Mouse (Mus musculus): ENCODE results near the gene Pbrm1. TPM values are rescaled to one million over a fixed set of nuclear protein-coding genes. Genes with fewer than 3 reads are reported as not detected.

Pbrm1 gene
- 34.9 TPM for polyA plus RNA-seq (2017; shearing (Covaris generic))

DNA sequence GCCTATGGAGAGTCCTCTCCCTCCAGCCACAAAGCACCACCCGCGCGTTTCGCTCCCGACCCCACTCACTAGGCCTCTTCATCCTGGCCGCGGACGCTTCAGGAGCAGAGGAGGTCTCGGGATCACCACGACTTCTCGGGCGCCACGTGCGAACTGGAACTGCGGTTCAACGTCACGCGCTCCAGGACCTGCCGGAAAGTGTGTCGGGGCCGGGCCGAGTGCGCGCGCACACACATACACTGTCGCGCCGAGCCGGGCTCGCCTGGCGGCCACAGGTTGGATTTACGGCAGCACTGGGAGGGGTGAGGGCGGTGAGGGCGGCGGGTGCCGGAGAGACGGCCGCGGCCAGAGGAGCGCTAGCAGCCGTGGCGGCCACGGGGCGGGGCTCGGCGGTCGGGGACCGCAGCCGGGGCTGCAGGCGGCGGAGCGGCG is at the start of gene Pbrm1, which contains the start of gene Gnl3:
Gene Pbrm1, plus strand, starts transcription at position 279 of the 432 bp plus-strand sequence.
Gene Gnl3, minus strand, starts transcription at position 293 of the 432 bp plus-strand sequence.

DNA sequence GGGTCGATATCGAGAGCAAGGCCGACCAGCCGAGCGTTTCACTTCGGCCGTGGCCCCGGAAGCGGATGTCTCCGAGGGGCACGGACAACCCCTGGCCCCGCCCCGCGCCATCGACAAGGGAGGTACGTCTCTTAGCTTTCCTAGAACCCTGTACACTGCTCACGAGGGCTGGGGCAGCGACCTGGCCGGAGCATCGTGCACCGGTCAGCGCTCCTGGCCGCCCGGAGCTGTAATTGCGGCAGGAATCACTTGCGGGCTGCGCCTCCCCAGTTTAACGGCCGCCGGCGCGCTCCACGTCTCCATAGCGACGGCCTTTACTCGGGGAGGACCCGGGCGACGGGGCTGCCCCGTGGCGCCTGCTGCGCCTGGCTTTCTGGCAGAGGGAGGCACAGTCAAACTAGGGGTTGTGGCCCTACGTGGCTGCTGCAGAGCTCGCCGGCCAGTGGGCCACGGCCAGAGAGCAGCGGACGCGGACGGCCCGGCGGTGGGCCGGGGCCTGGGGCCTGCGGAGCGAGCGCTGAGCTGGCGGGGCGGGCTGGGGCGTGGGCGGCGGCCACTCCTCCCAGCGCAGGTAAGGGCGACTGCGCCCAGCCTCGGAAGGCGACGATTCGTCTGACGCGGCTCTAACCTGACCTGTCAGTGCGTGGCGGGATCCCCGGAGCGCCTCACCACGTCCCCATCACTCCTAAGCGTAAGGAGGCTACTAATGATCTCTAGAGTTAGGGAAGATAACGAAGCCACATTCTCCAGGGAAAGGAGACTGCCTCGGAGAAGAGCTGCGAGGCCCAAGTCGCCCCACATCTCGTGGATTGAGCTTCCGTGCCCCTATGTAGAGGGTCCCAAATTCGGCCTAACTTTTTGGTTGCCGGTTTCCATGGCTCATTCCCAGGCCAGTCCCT is 17.4 kb upstream of the Pbrm1 start, which contains the start of the genes Glt8d1 and Spcs1:
Gene Glt8d1, plus strand, starts transcription at position 94 of the 899 bp plus-strand sequence.
Gene Spcs1, minus strand, starts transcription at position 366 of the 899 bp plus-strand sequence.

DNA sequence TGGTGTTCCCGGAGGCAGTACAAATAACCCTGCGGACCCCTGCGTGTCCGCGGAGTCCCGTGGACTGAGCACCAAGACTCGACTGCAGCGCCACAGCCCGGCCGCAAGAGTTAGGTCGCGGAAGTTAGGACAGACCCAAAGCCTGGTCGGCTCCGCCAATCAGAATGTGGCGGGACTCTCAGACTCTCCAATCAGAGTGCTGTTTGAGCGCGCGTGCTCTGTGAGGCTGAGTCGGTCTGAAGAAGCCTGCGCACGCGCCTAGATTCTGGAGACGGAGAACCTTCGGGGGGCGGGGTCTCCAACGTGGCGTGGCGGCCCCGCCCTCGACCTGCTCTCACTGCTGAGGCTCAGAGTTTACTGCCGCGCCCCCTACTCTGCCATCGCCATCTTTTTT is 109.9 kb downstream of the Pbrm1 start, which contains the start of gene Smim4:
Gene Smim4, minus strand, starts transcription at position 131 of the 394 bp plus-strand sequence.

DNA sequence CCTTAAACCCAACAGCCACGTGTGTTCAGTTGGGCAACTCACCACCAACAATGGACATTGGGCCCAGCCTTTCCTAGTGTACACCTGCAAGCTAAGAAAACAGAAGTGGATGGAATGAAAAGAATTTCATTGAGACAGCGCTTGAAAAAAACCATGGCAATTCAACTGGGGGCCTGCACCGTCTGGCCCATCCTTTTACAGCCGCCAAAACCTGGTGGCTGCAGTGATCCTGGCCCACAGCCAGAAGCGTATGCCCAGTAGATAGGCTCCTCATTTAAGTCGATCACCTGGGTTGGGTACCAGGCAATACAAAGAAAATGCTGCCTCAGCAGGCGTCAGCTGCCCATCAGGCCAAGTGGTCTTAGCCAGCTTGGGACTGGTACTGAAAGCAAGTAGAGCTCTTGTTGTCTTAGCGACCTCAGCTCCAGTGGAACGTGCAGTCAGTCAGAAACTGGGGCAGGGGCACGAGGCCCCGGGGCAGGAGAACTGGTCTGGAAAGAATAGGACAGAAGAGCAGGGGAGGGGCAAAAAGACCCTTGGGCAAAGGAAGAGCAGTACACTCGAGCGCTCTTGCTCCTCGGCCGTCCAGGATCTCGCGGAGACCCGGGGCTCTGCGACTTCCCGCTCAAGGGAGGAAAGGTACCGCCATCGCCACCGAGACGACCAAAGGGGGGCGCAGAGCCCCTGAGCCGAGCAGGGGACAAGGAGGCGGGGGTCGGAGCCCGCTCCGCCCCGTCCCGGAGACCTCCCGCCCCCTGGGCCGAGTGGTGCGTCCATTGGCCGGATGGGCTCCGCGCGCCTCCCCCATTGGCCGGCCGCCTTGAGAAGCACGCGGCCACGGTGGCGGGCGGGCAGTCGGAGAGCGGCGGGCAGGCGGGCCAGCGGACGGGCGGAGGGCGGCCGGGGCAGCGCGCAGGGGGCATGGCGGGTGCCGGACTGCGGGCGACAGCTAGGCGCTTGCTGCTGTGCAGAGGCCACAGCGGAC is 111.6 kb downstream of the Pbrm1 start, which contains the start of gene Nt5dc2:
Gene Nt5dc2, plus strand, starts transcription at position 818 of the 985 bp plus-strand sequence.

DNA sequence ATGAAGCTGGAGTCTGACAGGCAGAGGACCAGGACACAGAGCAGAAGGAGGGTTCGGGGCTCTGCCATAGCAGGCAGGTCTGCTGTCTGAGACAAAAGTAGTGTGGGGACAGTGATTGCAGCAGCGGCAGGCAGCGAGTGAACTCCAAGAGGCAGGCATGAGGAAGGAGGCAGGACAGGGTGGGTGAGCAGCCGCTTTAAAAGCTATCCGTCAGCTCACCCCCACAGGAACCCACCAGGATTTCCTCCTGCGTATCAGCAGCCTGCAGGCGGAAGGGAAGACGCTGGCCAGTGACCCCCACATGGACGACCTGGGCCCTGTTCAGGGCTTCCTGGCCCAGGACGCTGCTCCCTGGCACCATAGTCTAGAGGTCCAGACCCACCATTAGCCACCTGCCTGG is 149.5 kb downstream of the Pbrm1 start, which contains the start of gene Stab1:
Gene Stab1, minus strand, starts transcription at position 217 of the 400 bp plus-strand sequence.

Other genes with a start within 250 kb of the Pbrm1 start
- gene Tmem110, start 193.5 kb upstream of the Pbrm1 start, polyA plus RNA-seq (2017; shearing (Covaris generic)), result 2.6 TPM
- 0.89 TPM for gene Mustn1, start 139.9 kb upstream of the Pbrm1 start, polyA plus RNA-seq (2017; shearing (Covaris generic))
- gene Itih4, start 132.7 kb upstream of the Pbrm1 start, polyA plus RNA-seq (2017; shearing (Covaris generic)), result not detected
- gene Itih3, start 95.4 kb upstream of the Pbrm1 start, polyA plus RNA-seq (2017; shearing (Covaris generic)), result not detected
- not detected for gene Itih1, start 75.8 kb upstream of the Pbrm1 start, polyA plus RNA-seq (2017; shearing (Covaris generic))
- gene Nek4, start 67.8 kb upstream of the Pbrm1 start, polyA plus RNA-seq (2017; shearing (Covaris generic)), result 8.5 TPM
- gene Glt8d1, start 17.7 kb upstream of the Pbrm1 start, polyA plus RNA-seq (2017; shearing (Covaris generic)), result 6.7 TPM
- 353 TPM for gene Spcs1, start 17.5 kb upstream of the Pbrm1 start, polyA plus RNA-seq (2017; shearing (Covaris generic))
- 111 TPM for gene Gnl3, start within 50 bp of the Pbrm1 start, polyA plus RNA-seq (2017; shearing (Covaris generic))
- 111 TPM for gene Smim4, start 109.8 kb downstream of the Pbrm1 start, polyA plus RNA-seq (2017; shearing (Covaris generic))
- not detected for gene Nt5dc2, start 111.9 kb downstream of the Pbrm1 start, polyA plus RNA-seq (2017; shearing (Covaris generic))
- gene Stab1, start 149.5 kb downstream of the Pbrm1 start, polyA plus RNA-seq (2017; shearing (Covaris generic)), result 4.1 TPM
- gene Tnnc1, start 189.2 kb downstream of the Pbrm1 start, polyA plus RNA-seq (2017; shearing (Covaris generic)), result not detected
- 170 TPM for gene Nisch, start 197.8 kb downstream of the Pbrm1 start, polyA plus RNA-seq (2017; shearing (Covaris generic))
- gene Sema3g, start 198.7 kb downstream of the Pbrm1 start, polyA plus RNA-seq (2017; shearing (Covaris generic)), result not detected
- gene Phf7, start 232.2 kb downstream of the Pbrm1 start, polyA plus RNA-seq (2017; shearing (Covaris generic)), result 10.5 TPM
- 95.8 TPM for gene Bap1, start 232.3 kb downstream of the Pbrm1 start, polyA plus RNA-seq (2017; shearing (Covaris generic))

Measured in CD4-positive, CD25-positive, alpha-beta regulatory T cell, adult 9 weeks (primary cell).